Mouse (Mus musculus): ENCODE data around the gene Ccdc6.

The Ccdc6 gene

GRCm38 (mm10) chr10:70168396-70168795 lies 71.5 kb downstream of the Ccdc6 start:
- DNase-seq (ENCODE audit: low read depth, low spot score), result no peak

DNA sequence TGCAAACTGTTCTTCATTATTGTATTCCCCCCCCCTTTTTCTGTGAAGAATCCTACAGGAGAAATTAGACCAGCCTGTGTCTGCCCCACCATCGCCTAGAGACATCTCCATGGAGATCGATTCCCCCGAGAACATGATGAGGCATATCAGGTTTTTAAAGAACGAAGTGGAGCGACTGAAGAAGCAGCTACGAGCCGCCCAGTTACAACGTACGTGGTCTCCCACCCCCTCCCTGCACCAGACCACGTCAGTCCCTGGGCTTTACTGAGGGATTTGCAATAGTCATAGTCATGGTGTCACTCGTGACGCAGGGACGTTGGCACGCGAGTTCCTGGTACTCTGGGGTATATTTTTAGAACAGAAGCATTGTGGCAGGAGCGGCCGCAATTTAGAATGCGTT lies 72.1 kb downstream of the Ccdc6 start:
- DNase-seq (ENCODE audit: low read depth, low spot score), result no peak

DNA sequence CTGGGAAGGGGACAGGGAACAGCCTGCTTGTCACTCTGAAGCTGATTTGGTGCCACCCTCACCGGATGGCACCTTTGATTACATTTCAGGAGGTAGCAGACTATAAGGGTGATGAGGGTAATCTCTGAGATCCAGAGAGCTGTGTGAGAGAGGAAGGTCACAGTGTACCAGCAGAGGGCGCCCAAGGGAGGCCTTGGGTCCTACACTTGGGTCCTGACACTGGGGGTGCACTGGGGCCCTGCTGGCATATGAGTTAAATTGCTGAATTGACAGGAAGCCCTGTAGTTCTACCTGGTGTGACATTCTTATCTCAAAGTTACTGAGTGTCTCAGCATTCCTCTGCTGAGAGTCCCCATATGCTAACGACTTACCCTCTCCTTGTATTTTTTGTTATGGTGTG lies 76.4 kb downstream of the Ccdc6 start:
- DNase-seq (ENCODE audit: low read depth, low spot score), result no peak

DNA sequence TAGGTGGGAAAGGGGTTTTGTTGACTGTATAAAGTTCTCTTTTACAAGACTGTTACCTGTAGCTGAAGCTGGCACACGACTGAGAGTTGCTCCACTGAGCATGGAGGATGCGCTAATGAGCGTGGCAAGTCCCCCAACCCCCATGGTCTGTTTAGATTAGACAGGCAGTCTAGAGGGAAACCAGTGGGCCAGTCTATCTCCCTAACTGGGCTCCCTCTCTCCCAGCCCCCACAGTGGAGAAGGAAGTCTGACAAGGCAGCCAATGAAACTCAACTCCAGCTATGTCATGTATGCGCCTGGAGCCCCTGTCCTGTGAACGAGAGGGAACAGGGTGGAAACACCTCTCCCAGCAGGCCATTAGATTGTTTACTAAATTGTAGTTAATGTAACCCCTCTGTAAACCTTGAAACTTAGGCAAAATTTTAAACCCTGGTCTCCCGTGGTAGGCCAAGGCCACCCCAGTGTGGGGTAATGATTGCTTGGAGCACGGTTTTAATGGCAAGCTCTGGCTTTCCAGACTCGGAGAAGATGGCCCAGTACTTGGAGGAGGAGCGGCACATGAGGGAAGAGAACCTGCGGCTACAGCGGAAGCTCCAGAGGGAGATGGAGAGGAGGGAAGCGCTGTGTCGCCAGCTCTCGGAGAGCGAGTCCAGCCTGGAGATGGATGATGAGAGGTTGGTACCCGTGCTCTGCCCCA lies 77.7 kb downstream of the Ccdc6 start:
- no peak for DNase-seq (ENCODE audit: low read depth, low spot score)

- no peak for DNase-seq (ENCODE audit: low read depth, low spot score)
These were observed 83.8 kb downstream of the Ccdc6 start for GRCm38 (mm10) chr10:70180727-70181126.

DNA sequence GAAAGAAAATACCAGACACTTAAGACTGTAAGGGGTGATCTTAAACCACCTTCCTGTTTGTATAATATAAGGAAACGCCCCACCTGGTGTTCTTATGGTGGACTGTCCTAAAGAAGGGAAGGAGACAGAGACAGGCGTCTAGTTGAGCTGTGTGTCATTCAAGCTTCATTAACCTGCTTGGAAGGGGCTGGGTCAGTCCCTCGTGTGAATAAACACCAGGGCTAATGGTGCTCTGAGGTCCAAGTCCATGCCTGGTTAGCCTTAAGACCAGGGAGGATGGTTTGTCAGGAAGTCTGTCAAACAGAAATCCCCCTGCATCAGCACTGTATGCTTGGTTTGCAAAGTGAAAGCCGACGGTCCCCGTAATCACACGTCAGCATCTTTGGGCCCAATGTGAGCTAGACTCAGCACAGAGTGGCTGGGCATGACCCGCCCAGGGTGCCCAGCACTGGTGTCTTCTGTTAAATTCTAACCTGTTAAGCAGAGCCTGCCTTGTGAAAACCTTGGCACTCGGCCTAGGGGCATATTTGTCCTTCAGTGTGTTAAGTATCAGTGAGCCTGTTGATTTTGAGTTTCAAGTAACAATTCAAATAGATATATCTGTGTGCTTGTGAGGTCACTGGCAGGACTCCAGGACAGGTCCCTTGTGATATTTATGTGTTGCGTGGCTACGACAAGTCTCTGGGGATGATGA lies 84.5 kb downstream of the Ccdc6 start:
- DNase-seq (ENCODE audit: low read depth, low spot score), result no peak

DNA sequence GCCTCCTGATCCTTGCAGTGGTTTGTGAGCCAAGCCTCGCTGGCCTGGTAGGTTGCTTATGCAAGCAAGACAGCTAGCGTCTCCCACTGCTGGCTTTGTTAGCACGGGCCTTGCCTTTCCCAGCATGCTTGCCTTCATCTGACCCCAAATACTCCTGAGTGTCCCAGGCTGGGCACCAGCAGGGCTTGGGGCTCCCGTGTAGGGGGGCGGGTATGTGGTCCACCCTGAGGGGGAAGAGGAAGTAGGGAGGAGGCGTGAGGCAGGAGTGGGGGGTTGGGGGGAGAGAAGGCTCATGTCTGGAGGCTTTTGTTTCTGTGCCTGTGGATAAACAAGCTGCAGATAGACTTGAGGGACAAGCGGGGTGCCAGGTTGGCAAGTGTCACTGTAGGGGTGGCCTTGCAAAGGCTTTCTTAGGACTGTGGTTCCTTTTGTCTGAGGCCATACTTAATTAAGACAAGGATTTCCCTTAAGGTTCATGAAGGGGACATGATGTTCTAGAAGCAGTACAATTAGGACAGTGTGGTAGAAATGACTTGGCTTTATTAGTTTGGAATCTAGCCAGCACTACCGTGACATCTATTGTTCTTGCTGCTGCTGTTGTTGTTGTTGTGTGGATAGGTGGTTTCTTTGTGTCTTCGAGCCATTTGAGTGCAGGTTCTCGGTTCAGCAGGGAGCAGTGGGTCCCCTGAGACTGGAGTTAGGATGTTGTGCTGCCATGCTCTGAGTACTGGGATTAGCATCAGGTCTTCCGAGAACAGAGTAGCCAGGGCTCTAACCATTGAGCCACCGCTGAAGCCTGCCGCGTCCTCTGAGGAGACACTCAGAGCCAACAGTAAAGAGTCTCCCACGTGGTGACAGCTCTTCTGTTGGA lies 86.5 kb downstream of the Ccdc6 start:
- DNase-seq (ENCODE audit: low read depth, low spot score), result no peak

DNA sequence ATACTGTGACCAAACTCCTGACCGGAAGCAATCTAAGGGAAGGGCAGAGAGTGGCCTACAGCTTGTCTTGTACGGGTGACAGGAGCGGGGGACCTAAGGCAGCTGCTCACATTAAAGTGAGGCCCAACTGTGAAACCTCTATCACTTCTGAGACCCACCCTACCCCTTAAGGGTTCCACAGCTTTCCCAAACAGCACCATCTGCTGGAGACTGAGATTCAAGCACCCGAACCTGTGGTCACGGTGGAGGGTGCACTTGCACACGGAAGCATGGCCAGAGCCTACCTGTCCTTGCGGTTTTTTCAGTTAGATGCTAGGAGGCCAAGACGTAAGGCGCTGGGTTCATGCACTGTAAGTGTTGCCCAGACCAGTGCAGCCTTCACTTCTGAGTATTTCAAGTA lies 89.2 kb downstream of the Ccdc6 start:
- no peak for DNase-seq (ENCODE audit: low read depth, low spot score)

- no peak for DNase-seq (ENCODE audit: low read depth, low spot score)
These were observed 89.7 kb downstream of the Ccdc6 start for GRCm38 (mm10) chr10:70186586-70186985.

GRCm38 (mm10) chr10:70189864-70190263 lies 92.9 kb downstream of the Ccdc6 start:
- DNase-seq (ENCODE audit: low read depth, low spot score), result no peak

DNA sequence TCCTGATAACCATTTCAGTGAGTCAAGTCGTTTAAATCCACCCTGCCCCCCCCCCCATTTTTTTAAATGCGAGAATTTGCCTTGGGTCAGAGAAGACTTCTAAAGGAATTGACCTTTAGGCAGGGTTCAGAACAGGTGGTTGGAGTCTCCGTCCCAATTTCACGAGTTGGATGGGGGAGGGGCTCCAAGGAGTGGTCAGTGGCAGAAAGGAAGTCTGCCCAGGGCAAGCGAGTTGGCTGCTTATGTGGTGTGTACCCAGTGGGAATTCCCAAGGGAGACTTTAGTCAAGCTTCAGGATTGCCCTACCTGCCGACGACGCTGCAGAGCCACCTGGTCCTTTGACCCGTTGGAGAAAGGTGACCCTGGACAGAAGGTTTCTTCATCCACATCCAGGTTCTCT lies 97.4 kb downstream of the Ccdc6 start:
- no peak for DNase-seq (ENCODE audit: low read depth, low spot score)

- no peak for DNase-seq (ENCODE audit: low read depth, low spot score)
These were observed 98.4 kb downstream of the Ccdc6 start for GRCm38 (mm10) chr10:70195279-70195678.

- DNase-seq (ENCODE audit: low read depth, low spot score), result no peak
These were observed 98.9 kb downstream of the Ccdc6 start for GRCm38 (mm10) chr10:70195786-70196185.

GRCm38 (mm10) chr10:70196666-70197065 lies 99.7 kb downstream of the Ccdc6 start:
- no peak for DNase-seq (ENCODE audit: low read depth, low spot score)

DNA sequence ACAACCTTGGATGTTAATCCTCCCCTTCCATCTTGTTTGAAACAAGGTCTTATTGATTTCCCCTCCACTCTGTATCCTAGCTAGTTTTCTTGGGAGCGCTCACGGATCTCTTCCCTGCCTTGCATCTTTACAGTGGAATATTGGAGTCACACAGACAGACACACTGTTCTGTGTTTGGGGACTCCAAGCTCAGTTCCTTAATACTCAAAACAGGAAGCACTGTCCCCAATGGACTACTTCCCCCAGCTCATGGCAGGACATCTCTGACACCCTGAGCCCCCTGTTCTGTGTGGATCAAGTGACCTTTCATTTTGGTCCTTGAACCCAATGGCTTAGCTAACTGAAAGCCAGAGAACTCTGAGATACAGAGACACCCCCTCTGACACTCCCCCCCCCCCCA lies 100.7 kb downstream of the Ccdc6 start:
- DNase-seq (ENCODE audit: low read depth, low spot score), result no peak

DNA sequence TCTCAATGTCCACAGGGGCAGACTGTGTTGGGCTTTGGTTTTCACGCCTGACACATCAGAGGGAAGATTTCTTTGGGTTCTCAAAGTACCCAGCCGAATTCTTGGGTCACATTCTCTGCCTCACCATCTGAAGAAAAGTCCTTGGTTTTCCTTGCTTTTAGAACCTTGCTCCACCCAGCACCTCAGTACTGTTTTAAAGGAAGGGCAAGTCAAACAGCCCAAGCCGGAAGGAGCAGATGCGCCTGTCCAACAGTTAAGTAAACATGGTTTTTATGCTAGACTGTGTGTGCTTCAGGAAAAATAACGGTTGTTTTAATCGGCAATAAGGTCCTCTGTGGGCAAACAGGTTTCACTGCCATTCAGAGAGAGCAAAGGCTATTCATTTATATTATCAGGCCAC lies 101.1 kb downstream of the Ccdc6 start:
- DNase-seq (ENCODE audit: low read depth, low spot score), result no peak

GRCm38 (mm10) chr10:70198951-70199463 lies 102.1 kb downstream of the Ccdc6 start:
- DNase-seq (ENCODE audit: low read depth, low spot score), result no peak

DNA sequence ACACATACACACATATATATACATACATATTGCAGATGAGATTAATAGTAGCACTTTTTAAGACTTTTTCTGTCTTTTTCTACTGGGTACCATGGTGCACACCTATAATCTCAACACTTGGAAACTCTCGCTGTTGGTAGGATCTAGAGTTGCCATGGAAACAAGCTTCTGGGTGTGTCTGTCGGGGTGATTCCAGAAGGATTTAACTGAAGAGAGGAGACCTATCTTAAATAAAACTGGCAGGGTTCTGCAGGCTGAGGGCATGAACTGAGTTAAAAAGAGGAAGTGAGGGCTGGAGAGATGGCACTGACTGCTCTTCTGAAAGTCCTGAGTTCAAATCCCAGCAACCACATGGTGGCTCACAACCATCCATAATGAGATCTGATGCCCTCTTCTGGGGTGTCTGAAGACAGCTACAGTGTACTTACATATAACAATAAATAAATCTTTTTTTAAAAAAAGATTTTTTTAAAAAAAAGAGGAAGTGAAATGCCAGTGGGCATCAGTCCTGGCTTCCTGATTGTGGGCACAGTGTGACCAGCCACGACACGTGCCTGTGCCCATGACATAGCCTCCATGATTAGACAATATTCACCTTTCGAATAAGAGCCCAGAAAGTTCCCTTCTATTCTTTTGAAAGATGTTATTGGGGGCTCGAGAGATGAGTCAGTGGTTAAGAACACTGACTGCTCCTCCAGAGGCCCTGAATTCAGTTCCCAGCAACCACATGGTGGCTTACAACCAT lies 102.7 kb downstream of the Ccdc6 start:
- DNase-seq (ENCODE audit: low read depth, low spot score), result no peak

GRCm38 (mm10) chr10:70200889-70201500 lies 104.1 kb downstream of the Ccdc6 start:
- no peak for DNase-seq (ENCODE audit: low read depth, low spot score)

- no peak for DNase-seq (ENCODE audit: low read depth, low spot score)
These were observed 107.8 kb downstream of the Ccdc6 start, which contains the start of gene Mrln for GRCm38 (mm10) chr10:70204505-70205399. Gene Mrln (plus strand): TSS chr10:70204664.

All from brain, embryonic 18.5 days (tissue).